Mouse (Mus musculus) neural tube, embryonic 14.5 days (tissue): ENCODE results near the gene Cdc42se2. TPM values are rescaled to one million over a fixed set of nuclear protein-coding genes. Genes with fewer than 3 reads are reported as not detected.

Experiments
- polyA plus RNA-seq: library from polyadenylated mRNA; unstranded; fragments of >200 nt; fragmentation: Nextera tagmentation; extraction: Ambion mirVana; gene quantifications from 2 replicates; pipeline ENCODE4 v1.2.1, GENCODE M21; 2014

Cdc42se2 gene
- polyA plus RNA-seq, 1 experiment from 2014 or later: 152 TPM

Other genes starting within 250 kb of the Cdc42se2 start
- gene Lyrm7, start 73.2 kb upstream of the Cdc42se2 start, polyA plus RNA-seq: 12.1 and 16.5 TPM in 2 replicates
- gene Hint1, start 78.7 kb upstream of the Cdc42se2 start, polyA plus RNA-seq: 831 and 868 TPM in 2 replicates
- 67.9 and 69.9 TPM in 2 replicates for gene Gpx3, start 114.8 kb upstream of the Cdc42se2 start, polyA plus RNA-seq
- 16.1 TPM in 2 replicates for gene Tnip1, start 175.2 kb upstream of the Cdc42se2 start, polyA plus RNA-seq
- gene Anxa6, start 245.8 kb upstream of the Cdc42se2 start, polyA plus RNA-seq: 42.3 and 106 TPM in 2 replicates